Mouse (Mus musculus) adrenal gland (tissue): ENCODE results near the gene Ifnab.

ENCODE experiments used
- intact Hi-C: fragments of 180-260 bp; cut with DNase I; formaldehyde crosslinking; loops from one replicate; pipeline ENCODE4 v1.15.1; 2025
- long read RNA-seq, 2 experiments: library from polyadenylated mRNA; unstranded; transcript quantifications; one replicate each; pipeline ENCODE4 v2.0.0; 2020; ENCODE audit warnings: borderline replicate concordance in 1 of 2; ENCODE audit not compliant: insufficient replicate concordance in 1 of 2

Ifnab gene
- long read RNA-seq, experiment 1 = 0 reads
- long read RNA-seq, experiment 2 = 0 reads

GRCm38 (mm10) chr4:88691259-88691658 is at the start of gene Ifnab:
Gene Ifnab, minus strand, starts transcription at chr4:88691359.
- intact Hi-C loops = no loop called here

GRCm38 (mm10) chr4:88739036-88739435 is 47.9 kb upstream of the Ifnab start:
- intact Hi-C loops = no loop called here

GRCm38 (mm10) chr4:88738480-88738879 is 47.3 kb upstream of the Ifnab start:
- intact Hi-C loops = no loop called here

DNA sequence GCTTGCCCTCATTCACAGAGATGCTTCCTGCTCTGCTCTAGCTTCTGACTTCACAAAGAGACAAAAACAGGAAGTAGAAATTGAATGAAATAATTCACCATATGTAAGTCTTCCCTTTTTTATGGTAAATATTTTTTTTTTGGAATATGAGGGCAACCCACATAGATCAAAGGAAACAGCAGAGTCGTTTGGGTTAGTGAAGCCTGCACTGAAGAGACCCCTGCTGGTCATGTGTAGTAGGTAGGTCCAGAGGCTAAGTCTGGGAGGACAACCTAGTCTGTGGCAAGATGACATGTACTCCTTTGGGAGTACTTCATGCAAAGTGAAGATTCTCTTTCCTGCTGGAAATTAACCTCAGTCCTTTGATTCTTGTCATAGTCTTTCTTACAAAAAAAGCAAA is 36.2 kb upstream of the Ifnab start:
- intact Hi-C loops = loop anchor here (1.0 kb wide), 1 partner anchor 31 kb away; no protein-coding TSS in a partner anchor

GRCm38 (mm10) chr4:88726727-88727126 is 35.6 kb upstream of the Ifnab start:
- intact Hi-C loops = loop anchor here (1.0 kb wide), 1 partner anchor 30 kb away; no protein-coding TSS in a partner anchor

GRCm38 (mm10) chr4:88723497-88724090 is 32.4 kb upstream of the Ifnab start:
- intact Hi-C loops = no loop called here

DNA sequence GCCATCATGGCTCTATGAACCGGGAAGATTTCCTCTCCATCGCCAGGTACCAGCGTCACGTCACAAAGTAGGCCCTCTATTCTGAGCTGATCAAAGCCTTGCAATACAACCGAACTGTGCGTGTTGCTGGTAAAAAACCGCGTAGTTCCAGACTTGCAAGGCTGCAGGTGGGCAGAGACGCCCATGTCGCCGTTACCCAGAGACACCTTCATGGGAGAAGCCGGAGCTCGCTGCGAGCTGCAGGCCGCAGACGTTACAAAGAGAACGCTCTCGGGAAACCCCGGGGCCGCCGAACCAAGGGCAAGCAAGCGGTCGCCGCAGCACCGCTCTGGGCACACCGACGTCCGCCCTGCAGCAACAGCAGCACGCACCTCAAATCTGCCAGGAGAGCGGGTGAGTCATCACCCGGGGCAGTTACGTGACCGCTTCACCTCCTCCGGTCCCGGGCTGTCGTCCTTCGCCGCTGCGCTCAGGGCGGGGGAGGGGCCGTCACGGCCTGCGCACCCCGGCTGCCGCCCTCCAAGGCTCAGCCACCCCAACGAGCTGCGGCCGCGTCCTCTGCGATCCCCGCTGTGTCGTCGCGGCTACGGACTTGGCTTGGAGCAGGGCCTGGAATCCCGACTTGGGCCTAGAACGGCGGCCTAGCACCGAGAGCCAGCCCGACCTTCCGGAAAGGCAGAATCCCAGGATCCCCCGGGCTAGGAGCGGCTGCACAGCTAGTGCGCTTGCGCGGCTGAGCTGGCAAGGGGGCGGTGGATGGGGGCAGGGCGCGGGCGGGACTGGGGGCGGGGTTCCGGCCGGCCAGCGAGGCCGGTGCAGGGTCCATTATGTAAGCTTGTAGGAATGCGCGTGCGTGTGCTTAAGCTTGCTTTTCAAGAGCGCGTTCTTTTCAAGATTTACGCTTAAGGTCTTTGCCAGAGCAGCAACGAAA is 30.9 kb upstream of the Ifnab start, which contains the start of the genes Gm26566 and Klhl9:
Gene Gm26566, plus strand, starts transcription at position 15 of the 931 bp plus-strand sequence.
Gene Klhl9, minus strand, starts transcription at position 675 of the 931 bp plus-strand sequence.
- intact Hi-C loops = no loop called here

DNA sequence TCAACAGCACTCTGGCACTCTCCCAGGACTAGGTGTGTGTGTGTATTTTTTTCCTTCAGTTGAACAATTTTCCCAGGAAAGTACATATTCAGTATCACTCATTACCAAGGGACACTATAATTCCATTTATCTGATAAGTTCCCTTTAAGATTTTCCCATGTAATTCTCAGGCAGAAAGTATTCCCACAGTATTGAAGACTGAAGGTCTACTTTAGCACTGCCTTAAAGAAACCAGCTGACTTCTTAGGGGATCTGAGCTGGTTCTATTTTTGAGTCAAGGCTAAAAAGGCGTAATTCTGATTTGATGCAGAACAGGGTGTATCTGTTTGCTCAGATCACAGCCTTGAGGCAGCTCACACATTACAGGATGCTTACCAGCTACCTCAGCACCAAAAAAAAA is 27.6 kb upstream of the Ifnab start:
- intact Hi-C loops = no loop called here

- intact Hi-C loops = no loop called here
Observed at GRCm38 (mm10) chr4:88715059-88715458, 23.9 kb upstream of the Ifnab start.

- intact Hi-C loops = no loop called here
Observed at GRCm38 (mm10) chr4:88714281-88714680, 23.1 kb upstream of the Ifnab start.

- intact Hi-C loops = no loop called here
Observed at GRCm38 (mm10) chr4:88707128-88707826, 16.1 kb upstream of the Ifnab start.

- intact Hi-C loops = no loop called here
Observed at GRCm38 (mm10) chr4:88705924-88706323, 14.8 kb upstream of the Ifnab start.

DNA sequence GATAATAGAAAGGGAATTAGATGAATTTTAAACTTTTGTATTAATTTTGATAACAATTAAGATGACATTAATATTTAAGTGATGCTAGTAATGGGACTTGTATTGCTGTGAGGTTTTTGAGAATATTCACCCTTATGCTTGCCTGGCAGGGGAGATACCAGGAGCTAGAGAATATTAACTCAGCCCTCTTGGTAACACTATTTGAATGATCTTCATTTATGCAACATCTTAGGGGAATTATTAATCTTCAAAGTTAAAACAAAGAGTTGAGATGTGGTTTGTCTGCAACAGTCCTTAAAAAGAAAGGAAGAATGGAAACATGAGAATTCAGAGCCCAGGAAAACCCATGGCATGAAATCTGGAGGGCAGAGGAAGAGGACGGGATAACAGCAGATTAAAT is 8.1 kb upstream of the Ifnab start:
- intact Hi-C loops = no loop called here

DNA sequence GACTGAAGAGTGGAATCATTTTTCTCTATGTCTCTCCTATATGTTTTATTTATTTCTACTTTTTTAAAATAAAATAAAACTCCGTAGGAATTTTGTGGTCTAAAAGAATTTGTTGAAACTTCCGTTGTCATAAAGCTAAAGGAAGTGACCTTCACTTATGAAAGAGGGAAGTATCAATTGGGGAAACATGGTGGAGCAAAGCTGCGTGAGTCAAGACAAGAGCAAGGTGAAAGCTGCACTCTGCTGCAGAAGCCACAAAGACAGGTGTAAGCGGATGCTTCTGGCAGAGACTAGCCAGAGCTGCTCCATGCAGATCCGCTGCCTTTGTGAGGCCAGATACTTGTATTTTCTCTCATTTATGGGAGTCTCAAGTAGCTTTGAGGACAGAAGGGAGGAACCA is 7.6 kb upstream of the Ifnab start:
- intact Hi-C loops = no loop called here

GRCm38 (mm10) chr4:88697753-88698152 is 6.6 kb upstream of the Ifnab start:
- intact Hi-C loops = no loop called here

DNA sequence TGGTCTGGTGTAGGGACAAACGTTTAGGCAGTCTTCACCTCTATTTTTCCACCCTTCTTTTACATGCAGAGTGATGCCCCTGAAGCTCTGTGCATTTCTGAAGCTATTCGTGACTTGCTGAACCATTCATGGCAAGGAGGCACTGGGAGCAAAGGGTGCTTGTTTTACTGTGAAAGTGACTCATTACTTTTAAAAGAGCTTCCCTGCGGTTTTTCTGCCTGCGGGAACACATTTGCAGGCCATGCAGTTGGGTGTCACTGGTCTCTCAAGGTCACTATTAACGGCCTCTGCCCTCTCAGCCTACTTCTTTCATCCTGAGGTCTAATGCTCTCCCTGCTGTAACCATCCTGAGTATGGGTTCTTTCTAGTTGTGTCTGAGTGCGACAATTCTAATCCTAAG is 5.9 kb upstream of the Ifnab start:
- intact Hi-C loops = no loop called here

DNA sequence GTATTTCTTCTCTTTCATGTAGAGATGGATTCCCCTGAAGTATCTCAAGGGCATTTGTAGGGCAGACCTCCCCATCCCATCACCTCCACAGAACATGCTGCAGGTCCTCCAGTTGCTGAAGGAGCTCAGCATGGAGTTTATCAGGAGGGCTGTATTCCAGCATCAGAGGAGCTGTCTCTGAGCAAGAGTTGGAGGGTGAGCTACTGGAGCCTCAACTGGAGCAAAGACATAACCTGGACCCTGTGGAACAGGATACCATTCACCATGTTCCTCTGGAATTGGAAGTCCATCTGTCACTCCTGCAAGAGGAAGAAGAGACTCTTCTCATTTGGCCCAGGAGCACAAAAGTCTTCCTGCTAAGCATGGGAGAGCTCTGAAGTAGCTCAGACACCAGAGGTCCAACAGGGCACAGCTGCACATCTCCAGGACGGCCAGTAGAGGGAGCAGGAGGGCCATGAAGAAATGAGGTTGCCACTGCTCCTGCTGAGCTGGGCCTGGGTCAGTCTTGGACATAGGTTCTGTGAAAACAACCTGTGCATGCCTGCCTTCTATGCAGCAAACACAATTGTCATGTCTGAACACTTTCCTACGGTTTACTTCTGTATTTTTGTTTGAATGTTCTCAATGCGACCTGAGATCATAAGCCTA is 5.2 kb upstream of the Ifnab start:
- intact Hi-C loops = loop anchor here (1.0 kb wide), 1 partner anchor 31 kb away; no protein-coding TSS in a partner anchor

DNA sequence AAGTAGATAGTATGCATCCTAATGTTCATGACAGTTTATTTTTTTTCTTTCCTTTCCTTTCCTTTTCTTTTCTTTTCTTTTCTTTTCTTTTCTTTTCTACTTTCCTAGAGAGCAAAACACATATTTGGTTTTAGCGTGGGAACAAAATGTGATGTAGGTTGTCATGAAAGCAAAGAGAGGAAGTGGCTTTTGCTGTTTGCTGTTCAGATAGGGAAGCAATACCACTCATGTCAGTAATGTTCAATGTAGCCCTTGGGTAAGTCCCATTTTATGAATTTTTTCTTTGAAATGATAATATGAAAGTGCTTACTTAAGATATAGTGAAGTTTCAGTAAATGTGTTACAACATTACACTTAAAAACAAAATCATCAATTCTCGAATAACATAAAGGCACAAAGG is 2.2 kb upstream of the Ifnab start:
- intact Hi-C loops = no loop called here

DNA sequence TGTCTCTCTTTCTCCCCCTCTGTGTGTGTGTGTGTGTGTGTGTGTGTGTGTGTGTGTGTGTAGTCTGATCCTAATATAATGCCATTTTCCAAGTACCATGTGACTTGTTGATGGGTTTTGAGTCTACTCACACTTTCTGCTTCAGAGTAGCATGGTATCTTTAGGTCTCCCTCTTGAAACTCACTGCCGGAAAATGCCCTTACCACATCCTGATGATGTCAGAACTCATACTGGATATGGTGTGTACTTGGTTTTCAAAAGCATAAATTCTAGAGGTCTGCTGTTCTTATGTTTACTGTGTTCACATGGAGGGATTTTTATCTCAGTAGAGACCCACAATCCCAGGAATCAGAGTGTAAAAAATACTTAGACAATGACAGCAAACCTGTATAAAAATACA is 1.4 kb upstream of the Ifnab start:
- intact Hi-C loops = no loop called here

- intact Hi-C loops = loop anchor here (5.0 kb wide), 1 partner anchor 138 kb away; no protein-coding TSS in a partner anchor
Observed at GRCm38 (mm10) chr4:88683812-88684211, 7.3 kb downstream of the Ifnab start, which contains the start of gene Ifna2. Gene Ifna2, minus strand, starts transcription at chr4:88683912.

GRCm38 (mm10) chr4:88681353-88681752 is 9.8 kb downstream of the Ifnab start:
- intact Hi-C loops = loop anchor here (5.0 kb wide), 1 partner anchor 141 kb away; no protein-coding TSS in a partner anchor
